Mouse (Mus musculus): ENCODE data around the gene Chd3. TPM values are rescaled to one million over a fixed set of nuclear protein-coding genes. Genes with fewer than 3 reads are reported as not detected.

The Chd3 gene
- polyA plus RNA-seq, 1 experiment from 2014 or later = 98.3 TPM

- Histone ChIP-seq H3K36me3 (replicated peaks) (no peaks in the 10 kb centered on the region), H3K9ac (no peak overlapping the region), H3K4me2 (no peak overlapping the region), H3K27ac (no peak overlapping the region), H3K4me3 (replicated peaks) (no peak overlapping the region), H3K27me3 (peaks cover 23% of the 10 kb centered on the region), H3K9me3 (0 out of 2 replicates have a peak, but pooled peaks cover 5% of the 10 kb centered on the region), H3K4me1 (peaks cover 18% of the 10 kb centered on the region)
- ATAC-seq (ENCODE audit: low FRiP score) = no peak
- WGBS = 67% methylated on average over 4 of the region's 4 CpGs
Measured at GRCm38 (mm10) chr11:69334796-69335195, 34.4 kb downstream of the Chd3 start.

- no peak for ATAC-seq (ENCODE audit: low FRiP score)
- Histone ChIP-seq H3K4me1 (peaks cover 18% of the 10 kb centered on the region), H3K27ac (no peak overlapping the region), H3K4me2 (no peak overlapping the region), H3K27me3 (peaks cover 24% of the 10 kb centered on the region), H3K9ac (no peak overlapping the region), H3K4me3 (replicated peaks) (no peak overlapping the region), H3K9me3 (0 out of 2 replicates have a peak, but pooled peaks cover 5% of the 10 kb centered on the region), H3K36me3 (replicated peaks) (no peaks in the 10 kb centered on the region)
- WGBS = 73% methylated on average over 3 of the region's 3 CpGs
Measured at GRCm38 (mm10) chr11:69333922-69334321, 35.3 kb downstream of the Chd3 start.

GRCm38 (mm10) chr11:69332713-69333253 is 36.4 kb downstream of the Chd3 start:
- peak overlapping the region; percentile 64; the same call in 1 of the 2 replicates for H3K9ac ChIP-seq
- peak overlapping the region; percentile 62 for H3K27ac ChIP-seq
- WGBS = 42% methylated on average over 8 of the region's 8 CpGs

GRCm38 (mm10) chr11:69331929-69332405 is 37.2 kb downstream of the Chd3 start:
- Histone ChIP-seq H3K27ac (peak overlapping the region; percentile 62), H3K4me1 (peaks cover 22% of the 10 kb centered on the region), H3K9ac (peak overlapping the region; percentile 64), H3K36me3 (replicated peaks) (no peaks in the 10 kb centered on the region), H3K4me2 (peak overlapping the region; percentile 64), H3K9me3 (no peaks in the 10 kb centered on the region), H3K4me3 (replicated peaks) (peak overlapping the region; percentile 43), H3K27me3 (peaks cover 43% of the 10 kb centered on the region)
- ATAC-seq (ENCODE audit: low FRiP score) = peak; percentile 80
- under 1% methylated on average over 24 of the region's 24 CpGs for WGBS

More at GRCm38 (mm10) chr11:69332713-69333253, 36.4 kb downstream of the Chd3 start:
- Histone ChIP-seq H3K36me3 (replicated peaks) (no peaks in the 10 kb centered on the region), H3K27me3 (peaks cover 35% of the 10 kb centered on the region), H3K4me3 (replicated peaks) (no peak overlapping the region), H3K9me3 (0 out of 2 replicates have a peak, but pooled peaks cover 4% of the 10 kb centered on the region), H3K4me2 (no peak overlapping the region; the same call in 1 of the 2 replicates), H3K4me1 (peaks cover 18% of the 10 kb centered on the region)
- no peak for ATAC-seq (ENCODE audit: low FRiP score)

- no peak for ATAC-seq (ENCODE audit: low FRiP score)
- H3K36me3 ChIP-seq (replicated peaks) = no peaks in the 10 kb centered on the region
- peaks cover 30% of the 10 kb centered on the region for H3K4me1 ChIP-seq
- peak overlapping the region; percentile 43; the same call in 1 of the 2 replicates for H3K4me3 ChIP-seq (replicated peaks)
- 89% methylated on average over 6 of the region's 6 CpGs for WGBS
- H3K9ac ChIP-seq = no peak overlapping the region
- H3K27me3 ChIP-seq = peaks cover 50% of the 10 kb centered on the region
- H3K27ac ChIP-seq = no peak overlapping the region
- peak overlapping the region; percentile 64; the same call in 1 of the 2 replicates for H3K4me2 ChIP-seq
- H3K9me3 ChIP-seq = no peaks in the 10 kb centered on the region
Measured at GRCm38 (mm10) chr11:69331152-69331551, 38.1 kb downstream of the Chd3 start.

GRCm38 (mm10) chr11:69328517-69328916 is 40.7 kb downstream of the Chd3 start:
- Histone ChIP-seq H3K4me2 (no peak overlapping the region), H3K27ac (no peak overlapping the region), H3K36me3 (replicated peaks) (no peaks in the 10 kb centered on the region), H3K9ac (no peak overlapping the region), H3K9me3 (no peaks in the 10 kb centered on the region), H3K27me3 (peaks cover 50% of the 10 kb centered on the region), H3K4me3 (replicated peaks) (no peak overlapping the region), H3K4me1 (peaks cover 48% of the 10 kb centered on the region)
- ATAC-seq (ENCODE audit: low FRiP score) = no peak
- WGBS = 92% methylated on average over 6 of the region's 6 CpGs

GRCm38 (mm10) chr11:69327648-69328047 is 41.6 kb downstream of the Chd3 start:
- no peaks in the 10 kb centered on the region for H3K36me3 ChIP-seq (replicated peaks)
- H3K9me3 ChIP-seq = no peaks in the 10 kb centered on the region
- H3K27me3 ChIP-seq = peaks cover 50% of the 10 kb centered on the region
- ATAC-seq (ENCODE audit: low FRiP score) = no peak
- 56% methylated on average over 6 of the region's 6 CpGs for WGBS
- no peak overlapping the region for H3K4me2 ChIP-seq
- no peak overlapping the region for H3K27ac ChIP-seq
- peaks cover 50% of the 10 kb centered on the region for H3K4me1 ChIP-seq
- no peak overlapping the region for H3K9ac ChIP-seq
- H3K4me3 ChIP-seq (replicated peaks) = no peak overlapping the region

- no peak overlapping the region for H3K27ac ChIP-seq
- peaks cover 50% of the 10 kb centered on the region for H3K4me1 ChIP-seq
- no peak for ATAC-seq (ENCODE audit: low FRiP score)
- no peaks in the 10 kb centered on the region for H3K9me3 ChIP-seq
- H3K36me3 ChIP-seq (replicated peaks) = no peaks in the 10 kb centered on the region
- peak overlapping the region; percentile 95 for H3K4me2 ChIP-seq
- H3K9ac ChIP-seq = 0 out of 2 replicates have a peak overlapping the region, but pooled peaks have one; percentile 75
- 13% methylated on average over 9 of the region's 9 CpGs for WGBS
- H3K4me3 ChIP-seq (replicated peaks) = peak overlapping the region; percentile 55; the same call in 1 of the 2 replicates
- H3K27me3 ChIP-seq = peaks cover 50% of the 10 kb centered on the region
Measured at GRCm38 (mm10) chr11:69327157-69327442, 42.1 kb downstream of the Chd3 start.

GRCm38 (mm10) chr11:69326408-69327156 is 42.6 kb downstream of the Chd3 start:
- Histone ChIP-seq H3K36me3 (replicated peaks) (no peaks in the 10 kb centered on the region), H3K9ac (peak overlapping the region; percentile 75), H3K9me3 (no peaks in the 10 kb centered on the region), H3K4me2 (peak overlapping the region; percentile 95), H3K4me1 (peaks cover 51% of the 10 kb centered on the region), H3K27me3 (peaks cover 50% of the 10 kb centered on the region), H3K27ac (peak overlapping the region; percentile 33; the same call in 1 of the 2 replicates), H3K4me3 (replicated peaks) (peak overlapping the region; percentile 55)
- 2% methylated on average over 44 of the region's 45 CpGs for WGBS
- ATAC-seq (ENCODE audit: low FRiP score) = peak; percentile 16; the same call in 1 of the 2 replicates

- 11% methylated on average over 26 of the region's 26 CpGs for WGBS
- Histone ChIP-seq H3K27me3 (peaks cover 42% of the 10 kb centered on the region), H3K27ac (peak within 1 kb of the TSS; percentile 33; the same call in 1 of the 2 replicates), H3K4me1 (peaks cover 51% of the 10 kb centered on the region), H3K4me2 (peak within 1 kb of the TSS; percentile 95), H3K9me3 (no peaks in the 10 kb centered on the region), H3K36me3 (replicated peaks) (no peaks in the 10 kb centered on the region; the same call in 1 of the 2 replicates), H3K9ac (peak within 1 kb of the TSS; percentile 75), H3K4me3 (replicated peaks) (peak within 1 kb of the TSS; percentile 55)
- ATAC-seq (ENCODE audit: low FRiP score) = peak; percentile 62; the same call in 1 of the 2 replicates
Measured at GRCm38 (mm10) chr11:69325628-69326407, 43.4 kb downstream of the Chd3 start, which contains the start of gene Kcnab3. Gene Kcnab3 (plus strand): TSS chr11:69326258.

- no peak for ATAC-seq (ENCODE audit: low FRiP score)
- 83% methylated on average over 6 of the region's 6 CpGs for WGBS
- H3K27ac ChIP-seq = no peak overlapping the region
- H3K4me1 ChIP-seq = peaks cover 51% of the 10 kb centered on the region
- H3K36me3 ChIP-seq (replicated peaks) = peaks cover 10% of the 10 kb centered on the region
- H3K9me3 ChIP-seq = no peaks in the 10 kb centered on the region
- H3K4me3 ChIP-seq (replicated peaks) = peak overlapping the region; percentile 62
- H3K27me3 ChIP-seq = peaks cover 34% of the 10 kb centered on the region
- H3K4me2 ChIP-seq = peak overlapping the region; percentile 79
- 0 out of 2 replicates have a peak overlapping the region, but pooled peaks have one; percentile 67 for H3K9ac ChIP-seq
Measured at GRCm38 (mm10) chr11:69324749-69325148, 44.5 kb downstream of the Chd3 start.

All from forebrain, embryonic 12.5 days (tissue).